Mouse (Mus musculus): Measurements from ENCODE around the gene Vwa5b2.

Gene Vwa5b2

DNA sequence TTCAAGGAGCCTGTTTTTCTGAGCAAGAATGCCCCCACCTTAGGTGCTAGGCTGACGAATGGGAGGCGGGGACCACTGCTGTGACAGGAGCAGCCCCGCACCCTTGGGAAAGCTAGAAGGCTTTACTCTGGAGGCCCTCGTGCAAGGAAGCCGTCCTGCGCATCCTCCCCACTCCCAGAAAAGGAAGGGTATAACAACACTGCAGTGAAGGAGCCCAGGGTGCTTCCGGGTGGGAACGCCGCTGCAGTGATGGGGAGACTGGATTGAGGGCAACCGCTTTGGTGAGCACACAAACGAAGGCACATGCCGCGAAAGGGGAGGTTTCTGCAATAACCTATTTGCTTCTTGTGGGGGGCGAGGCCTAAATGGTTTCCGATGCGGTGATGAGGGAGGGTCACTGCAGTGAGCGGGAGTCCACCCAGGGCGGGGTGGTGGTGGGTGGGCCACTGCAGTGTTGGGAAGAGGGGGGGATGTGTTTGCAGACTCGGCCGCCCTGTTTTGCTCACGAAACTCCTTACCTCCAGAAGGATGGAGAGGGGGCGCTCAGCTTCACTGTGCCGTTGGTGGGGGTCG, at the start of gene Vwa5b2:
Gene Vwa5b2 (plus strand): TSS at position 106 of the 573 bp plus-strand sequence.
- DNase-seq (ENCODE audit: low spot score in 2 of 2) = peak in 1 of 2 experiments; percentile 46

DNA sequence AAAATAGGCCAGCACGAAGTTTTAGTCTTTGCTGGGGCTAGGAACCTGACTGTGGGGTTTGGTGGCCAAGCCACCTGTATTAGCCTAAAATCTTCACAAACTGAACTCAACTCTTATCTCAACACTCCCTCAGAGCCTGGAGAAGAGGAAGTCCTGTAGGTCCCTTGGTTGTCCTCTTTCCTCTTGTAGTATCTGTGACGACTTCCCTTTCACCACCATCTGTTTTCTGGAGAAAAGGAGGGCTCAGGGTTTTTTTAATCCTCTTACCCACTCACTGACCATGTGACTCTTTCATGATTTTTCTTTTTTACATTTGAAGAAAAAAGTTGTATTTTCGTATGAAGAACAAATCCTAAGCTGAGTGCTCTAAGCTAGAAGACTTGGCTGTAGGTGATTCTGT, 49.6 kb upstream of the Vwa5b2 start:
- DNase-seq (ENCODE audit: low spot score in 2 of 2) = no peak

DNA sequence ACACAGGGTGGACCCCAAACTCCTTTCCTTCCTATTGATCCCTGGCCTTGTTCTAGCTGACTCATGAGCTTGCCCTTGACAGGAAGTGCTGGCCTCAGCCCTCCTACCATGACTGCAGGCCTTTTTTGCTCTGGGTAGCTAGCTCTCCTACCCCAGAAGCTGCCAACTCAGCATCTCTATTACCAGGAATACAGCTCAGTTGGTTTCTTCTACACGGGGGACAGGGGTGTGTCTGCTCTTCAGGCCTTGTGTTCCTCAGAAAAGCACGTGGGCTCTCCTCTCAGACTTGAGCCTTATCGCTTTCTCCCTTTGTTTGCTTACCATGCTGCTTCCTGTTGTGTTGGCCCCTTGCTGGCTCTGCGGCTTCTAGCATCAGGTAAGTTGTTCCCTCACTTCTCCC, 48.8 kb upstream of the Vwa5b2 start:
- DNase-seq (ENCODE audit: low spot score in 2 of 2) = no peak

DNA sequence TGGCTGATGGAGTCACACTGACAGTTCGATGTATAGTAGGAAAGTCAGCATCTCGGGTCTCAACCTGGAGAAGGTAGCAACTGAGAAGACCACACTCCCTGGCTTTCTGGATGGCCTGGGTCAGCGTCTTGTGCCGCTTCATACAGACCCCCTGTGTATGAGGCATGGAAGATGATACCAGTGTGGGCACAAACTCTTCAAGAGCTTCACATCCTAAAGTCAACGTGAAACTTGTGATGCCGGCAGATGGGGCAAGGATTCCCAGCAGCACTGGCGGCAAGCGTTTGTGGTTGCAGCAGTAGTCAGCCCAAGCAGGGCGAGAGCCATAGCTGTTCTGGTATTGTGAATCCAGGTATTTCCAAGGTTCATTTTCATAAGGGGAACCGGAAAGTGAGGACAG, 43.6 kb upstream of the Vwa5b2 start:
- no peak for DNase-seq (ENCODE audit: low spot score in 2 of 2)

DNA sequence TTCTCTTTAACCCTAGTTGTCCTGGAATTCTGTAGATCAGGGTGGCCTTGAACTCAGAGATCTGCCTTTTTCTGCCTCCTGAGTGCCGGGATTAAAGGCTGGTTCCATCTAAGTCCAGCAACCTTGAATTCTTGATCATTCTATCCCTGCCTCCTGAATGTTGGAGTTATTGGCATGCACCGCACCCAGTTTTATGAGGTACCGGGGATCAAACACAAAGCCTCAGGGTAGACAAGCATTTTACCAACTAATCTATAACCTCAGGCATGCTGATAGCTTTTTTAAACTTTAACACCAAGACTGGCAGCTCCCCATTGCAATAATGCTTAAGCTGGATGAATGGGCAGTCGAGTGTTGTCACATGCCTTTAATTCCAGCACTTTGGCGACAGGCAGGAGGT, 41.8 kb upstream of the Vwa5b2 start:
- DNase-seq (ENCODE audit: low spot score in 2 of 2) = no peak

DNA sequence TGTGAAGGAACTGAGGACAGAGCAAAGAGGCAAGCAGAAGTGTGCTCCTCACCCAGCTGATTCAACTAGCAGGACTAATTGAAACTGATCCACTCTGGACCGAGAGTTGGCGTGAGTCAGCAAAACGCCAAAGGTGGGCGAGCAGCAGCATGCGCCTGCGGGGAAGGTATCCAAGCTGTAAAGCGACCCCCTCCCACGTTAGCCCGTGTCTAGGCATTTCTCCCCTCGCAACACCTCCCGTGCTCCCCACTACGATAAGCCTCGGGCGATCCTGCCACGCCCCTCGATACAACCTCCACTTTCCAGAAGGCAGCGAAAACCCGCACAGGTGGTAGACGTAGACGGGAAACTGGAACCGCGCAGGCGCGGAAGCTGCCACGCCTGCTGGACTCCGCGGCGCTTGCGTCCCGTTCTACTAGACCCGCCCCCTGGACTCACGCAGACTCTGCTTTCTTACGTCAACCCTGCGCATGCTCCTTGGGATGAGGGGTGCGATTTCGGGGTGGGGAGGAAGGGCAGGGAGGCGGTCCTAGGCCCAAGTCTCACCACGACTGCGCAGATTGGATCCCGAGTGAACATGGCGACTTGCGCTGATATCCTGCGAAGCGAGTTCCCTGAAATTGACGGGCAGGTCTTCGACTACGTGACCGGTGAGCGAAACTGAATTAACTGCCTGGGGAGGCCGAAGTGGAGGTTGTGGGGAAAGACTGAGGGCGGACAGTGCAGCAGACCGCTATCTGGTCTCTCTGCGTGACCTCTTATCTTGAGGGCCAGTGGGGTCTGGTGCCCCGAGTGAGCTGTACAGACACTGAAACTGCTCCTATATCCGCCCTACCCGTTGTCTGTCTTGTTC, 40.9 kb upstream of the Vwa5b2 start, which contains the start of gene Abcf3:
Gene Abcf3 (plus strand): TSS at position 482 of the 853 bp plus-strand sequence.
- peak; percentile 97 for DNase-seq (ENCODE audit: low spot score in 2 of 2)

DNA sequence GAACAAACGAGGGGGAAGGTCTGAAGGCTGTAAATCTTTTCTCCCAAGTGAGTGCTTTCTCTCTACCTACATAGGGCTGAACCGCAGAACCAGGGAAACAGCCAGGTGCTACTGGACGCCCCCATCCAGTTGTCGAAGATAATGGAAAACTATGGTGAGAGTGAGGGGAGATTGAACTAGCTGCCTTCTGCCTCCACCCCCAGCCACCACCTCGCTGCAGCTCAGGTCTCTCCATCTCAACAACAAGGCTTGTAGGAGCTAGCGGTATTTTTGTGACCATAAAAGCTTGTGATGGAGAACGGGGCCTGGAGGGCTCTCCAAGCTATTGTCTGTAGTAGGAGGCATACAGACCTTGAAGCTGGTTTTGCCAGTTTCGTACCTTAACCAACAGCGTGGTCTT, 40.1 kb upstream of the Vwa5b2 start:
- no peak for DNase-seq (ENCODE audit: low spot score in 2 of 2)

DNA sequence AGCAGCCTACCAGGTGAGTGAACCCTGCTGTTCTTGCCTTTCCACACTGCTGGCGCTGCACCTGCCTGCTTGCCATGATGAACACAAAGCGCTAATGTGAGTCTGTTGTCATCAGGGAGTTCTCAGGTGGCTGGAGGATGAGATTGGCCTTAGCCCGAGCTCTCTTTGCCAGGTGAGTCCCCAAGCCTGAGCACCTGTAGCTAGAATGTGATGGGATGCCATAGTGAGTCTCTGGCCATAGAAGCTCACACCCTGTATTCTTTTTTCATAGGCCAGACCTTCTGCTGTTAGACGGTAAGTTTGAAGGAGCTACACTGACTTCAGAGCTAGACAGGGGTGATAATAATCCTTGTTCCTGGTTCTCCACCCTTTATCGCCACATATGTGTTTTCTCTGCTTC, 37.6 kb upstream of the Vwa5b2 start:
- no peak for DNase-seq (ENCODE audit: low spot score in 2 of 2)

DNA sequence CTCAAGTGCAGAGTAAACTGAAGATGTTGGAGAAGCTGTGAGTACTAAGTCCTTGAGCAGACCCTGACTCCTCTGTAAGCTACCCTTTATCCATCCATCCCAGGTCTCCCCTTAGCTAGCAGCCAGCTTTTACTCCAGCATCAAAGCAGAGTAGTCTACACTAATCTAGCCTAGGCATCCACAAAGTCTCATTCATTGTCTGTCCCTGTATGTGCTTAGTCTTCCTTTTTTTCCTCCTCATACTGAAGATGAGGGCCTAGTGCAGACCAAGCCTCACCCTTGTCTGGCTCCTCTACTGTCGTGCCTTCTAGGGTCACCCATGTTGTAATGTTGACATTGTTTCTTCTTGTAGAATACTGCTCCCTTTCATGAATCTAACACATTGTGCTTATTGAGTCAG, 36.7 kb upstream of the Vwa5b2 start:
- DNase-seq (ENCODE audit: low spot score in 2 of 2) = no peak

DNA sequence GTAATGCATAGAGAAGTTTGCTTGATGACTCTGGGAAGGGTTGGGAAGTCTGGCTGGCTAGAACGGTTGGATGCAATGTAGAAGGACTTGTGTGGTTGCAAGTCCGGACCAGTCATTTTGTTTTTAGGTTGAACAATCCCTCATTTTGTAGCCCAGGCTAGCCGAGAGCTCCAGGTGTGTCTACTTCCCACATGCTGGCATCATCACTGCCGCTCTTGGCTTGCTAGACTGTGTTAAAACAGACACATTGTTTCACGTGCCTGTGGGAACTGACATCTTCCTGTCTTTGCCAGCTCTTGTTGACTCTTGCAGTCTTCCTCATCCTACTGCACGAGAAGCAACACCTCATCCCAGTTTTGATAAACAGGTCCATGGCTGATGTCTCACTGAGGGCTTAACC, 34.3 kb upstream of the Vwa5b2 start:
- no peak for DNase-seq (ENCODE audit: low spot score in 2 of 2)

DNA sequence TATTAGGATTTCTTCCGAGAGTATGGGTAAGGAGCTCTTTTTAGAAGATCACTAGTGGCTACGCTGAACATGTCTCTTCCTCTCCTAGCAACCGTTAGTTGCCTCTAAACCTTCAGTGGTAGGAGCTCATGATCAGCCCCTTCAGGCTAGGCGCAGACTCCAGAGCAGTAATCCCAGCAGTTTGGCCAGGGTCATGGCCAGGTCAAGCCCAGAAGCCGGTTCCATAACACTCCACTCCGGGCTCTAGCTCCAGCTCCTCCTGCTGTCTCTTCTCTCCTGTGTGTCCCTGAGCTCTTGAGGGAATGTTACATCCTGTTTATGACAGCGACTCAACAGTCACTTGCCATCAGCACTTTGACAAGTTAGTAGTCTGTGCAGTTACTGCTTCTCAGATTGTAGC, 31.9 kb upstream of the Vwa5b2 start:
- no peak for DNase-seq (ENCODE audit: low spot score in 2 of 2)

DNA sequence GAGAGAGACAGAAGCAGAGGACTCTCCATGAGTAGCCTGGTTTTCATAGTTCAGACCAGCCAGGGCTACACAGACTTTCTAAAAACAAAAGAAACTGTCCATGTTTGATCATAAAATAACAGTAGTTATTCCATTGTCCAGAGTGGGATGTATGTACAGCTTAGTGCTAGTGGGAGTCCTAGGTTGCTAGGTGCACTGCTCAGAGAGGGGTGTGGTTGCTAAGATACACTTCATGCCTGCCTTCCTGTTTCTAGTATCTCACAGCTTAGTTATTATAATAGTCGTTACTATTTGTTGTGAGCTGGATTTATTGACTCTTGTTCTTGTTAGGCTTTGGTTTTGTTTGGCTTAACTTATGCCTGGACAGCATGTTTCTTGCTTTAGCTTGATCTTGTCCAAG, 24.2 kb upstream of the Vwa5b2 start:
- DNase-seq (ENCODE audit: low spot score in 2 of 2) = no peak

DNA sequence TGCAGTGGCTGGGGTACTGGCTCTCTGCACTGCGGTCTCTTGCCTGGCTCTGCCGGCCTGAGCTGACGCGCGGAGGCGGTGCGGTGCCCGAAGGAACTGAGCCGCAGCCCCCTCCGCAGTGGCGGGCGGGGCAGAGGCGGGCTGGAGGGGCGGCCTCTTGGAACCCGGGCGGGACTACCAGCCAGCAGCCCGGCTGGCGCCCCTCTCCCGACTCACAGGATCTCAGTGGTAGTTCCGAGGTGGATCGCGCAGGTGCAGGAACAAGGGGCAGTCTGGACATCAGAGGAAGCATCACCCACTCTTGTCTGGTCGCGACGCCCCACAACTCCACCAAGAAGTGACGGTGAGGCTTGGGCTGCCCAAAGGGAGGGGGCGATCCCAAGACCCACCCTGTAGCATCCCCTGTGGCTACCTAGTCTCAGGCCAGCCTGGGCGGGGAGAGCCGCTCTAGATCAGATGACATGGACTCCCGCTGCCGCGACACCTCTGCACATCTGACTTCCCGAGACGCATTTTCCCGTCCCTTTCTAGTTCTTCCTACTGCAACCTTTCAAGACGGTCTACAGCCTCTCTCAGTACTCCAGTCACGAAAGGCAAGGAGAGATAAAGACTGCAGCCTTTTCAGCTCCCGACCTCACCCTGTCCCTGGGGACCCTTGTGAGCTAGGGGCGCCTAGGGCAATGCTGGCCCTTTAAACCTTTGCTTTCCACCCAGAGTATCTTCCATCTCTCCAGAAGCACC, 838 bp downstream of the Vwa5b2 start:
- DNase-seq (ENCODE audit: low spot score in 2 of 2) = peak in 1 of 2 experiments; percentile 56

DNA sequence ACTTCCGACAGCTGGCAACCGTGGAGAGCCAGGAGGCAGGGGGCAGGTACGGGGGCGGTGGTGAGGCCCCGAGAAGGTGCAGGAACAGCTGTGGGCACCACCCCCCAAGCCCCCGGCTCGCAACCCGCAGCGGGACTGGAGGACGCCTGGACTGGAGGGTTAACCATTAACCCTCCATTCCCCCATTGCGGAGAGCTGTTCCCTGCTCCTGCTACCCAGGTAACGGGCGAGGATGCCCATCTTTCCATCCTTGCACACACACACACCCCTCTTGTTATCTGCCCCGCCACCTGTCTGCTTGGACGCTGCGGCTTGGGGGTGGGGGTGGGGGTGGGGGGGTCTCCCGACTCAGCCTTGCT, 1.4 kb downstream of the Vwa5b2 start:
- DNase-seq (ENCODE audit: low spot score in 2 of 2) = no peak

DNA sequence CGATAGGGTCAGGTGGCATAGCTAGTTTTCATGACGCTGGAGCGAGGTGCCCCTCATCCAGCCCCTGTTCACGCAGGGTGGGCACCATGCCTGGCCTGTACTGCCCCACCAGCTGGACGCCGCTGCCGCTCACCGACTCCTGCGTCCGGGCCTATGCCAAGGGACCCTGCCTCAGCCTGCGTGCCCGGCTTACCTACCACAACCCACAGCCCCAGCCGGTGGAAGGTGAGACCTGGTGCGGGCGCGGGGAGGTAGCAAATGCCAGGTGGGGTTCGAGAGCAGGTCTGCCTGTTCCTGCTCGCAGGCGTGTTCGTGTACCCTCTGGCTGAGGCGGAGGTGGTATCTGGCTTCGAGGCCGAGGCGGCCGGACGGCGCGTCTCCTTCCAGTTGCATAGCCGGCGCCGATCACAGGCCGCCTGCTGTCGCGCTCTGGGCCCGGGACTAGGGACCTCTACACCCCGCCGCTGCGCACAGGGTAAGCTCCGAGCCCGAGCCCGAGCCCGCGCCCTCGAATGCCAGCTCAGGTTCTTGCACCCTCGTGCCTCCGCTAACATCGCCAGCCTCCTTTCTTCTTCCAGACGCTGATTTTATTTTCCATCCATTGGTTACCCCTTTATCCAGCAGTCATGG, 1.9 kb downstream of the Vwa5b2 start:
- no peak for DNase-seq (ENCODE audit: low spot score in 2 of 2)

DNA sequence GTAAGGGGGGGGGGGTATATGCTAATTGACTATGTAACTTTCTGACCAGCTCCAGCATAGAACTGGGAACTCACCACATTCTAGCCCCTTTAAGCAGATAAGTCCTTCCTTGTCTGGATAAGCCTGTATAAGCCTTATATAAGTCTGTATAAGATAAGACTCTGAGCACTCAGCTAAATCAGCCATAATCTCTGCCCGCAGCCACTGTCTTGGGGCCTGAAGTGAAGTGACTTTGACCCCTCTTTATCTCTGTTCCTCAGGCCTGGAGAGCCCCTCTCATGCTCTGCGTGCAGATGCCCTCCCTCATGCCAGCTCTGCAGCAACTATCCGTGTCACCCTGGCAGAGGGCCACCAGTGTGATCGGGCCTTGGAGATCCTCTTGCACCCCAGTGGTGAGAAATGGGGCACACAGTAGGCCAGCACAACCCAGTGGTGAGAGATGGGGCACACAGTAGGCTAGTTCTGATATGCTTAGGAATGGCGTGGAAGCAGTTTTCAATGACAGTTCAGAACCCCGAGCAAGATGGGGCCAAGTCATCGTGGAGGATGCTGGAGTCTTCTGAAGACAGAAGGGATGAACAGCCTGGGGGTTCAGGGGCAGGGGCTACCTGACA, 5.9 kb downstream of the Vwa5b2 start:
- DNase-seq (ENCODE audit: low spot score in 2 of 2) = no peak

DNA sequence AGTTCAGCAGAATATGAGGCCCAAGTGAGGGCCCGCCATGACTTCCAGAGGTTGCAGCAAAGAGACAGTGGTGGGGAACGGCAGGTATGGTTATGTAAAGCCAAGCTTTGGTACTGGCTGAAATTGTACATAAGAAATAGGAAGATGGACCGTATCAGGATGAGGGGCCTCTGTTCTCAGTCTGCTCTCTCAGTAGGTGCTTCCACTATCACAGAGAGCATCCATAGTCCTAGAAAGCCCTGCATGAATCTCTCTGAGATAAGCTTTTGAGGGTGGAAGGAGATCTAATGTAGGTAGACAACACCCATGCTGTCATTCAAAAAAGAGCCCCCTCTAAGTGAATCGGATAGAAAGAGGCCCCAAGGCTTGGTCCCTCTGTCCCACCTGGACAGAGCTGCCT, 6.5 kb downstream of the Vwa5b2 start:
- DNase-seq (ENCODE audit: low spot score in 2 of 2) = no peak

DNA sequence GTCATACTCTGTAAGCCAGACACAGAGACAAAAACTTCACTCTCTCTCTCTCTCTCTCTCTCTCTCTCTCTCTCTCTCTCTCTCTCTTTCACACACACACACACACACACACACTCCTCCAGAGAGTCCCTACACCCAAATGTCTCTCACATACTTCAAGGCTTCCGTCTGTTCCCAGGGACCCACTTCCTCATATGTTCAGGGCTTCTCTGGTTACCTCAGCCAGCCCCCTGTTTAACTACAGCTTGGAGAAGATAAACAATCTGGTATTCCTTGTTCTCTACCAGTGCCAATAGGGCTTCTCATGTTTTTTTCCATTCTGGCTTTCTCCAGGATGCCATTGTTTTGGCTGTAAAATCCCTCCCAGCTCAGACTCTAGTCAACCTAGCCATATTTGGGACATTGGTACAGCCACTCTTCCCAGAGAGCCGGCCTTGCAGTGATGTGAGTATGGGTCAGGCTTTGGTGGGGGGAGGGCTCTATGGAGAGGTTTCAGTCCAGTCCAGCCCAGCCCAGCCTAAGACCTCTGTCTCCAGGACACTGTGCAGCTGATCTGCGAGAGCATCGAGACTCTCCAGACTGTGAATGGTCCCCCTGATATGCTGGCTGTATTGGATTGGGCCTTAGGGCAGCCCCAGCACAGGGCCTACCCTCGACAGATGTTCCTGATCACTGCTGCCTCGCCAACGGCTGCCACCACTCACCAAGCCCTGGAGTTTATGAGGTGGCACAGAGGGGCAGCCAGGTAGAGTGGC, 7.6 kb downstream of the Vwa5b2 start:
- DNase-seq (ENCODE audit: low spot score in 2 of 2) = no peak

DNA sequence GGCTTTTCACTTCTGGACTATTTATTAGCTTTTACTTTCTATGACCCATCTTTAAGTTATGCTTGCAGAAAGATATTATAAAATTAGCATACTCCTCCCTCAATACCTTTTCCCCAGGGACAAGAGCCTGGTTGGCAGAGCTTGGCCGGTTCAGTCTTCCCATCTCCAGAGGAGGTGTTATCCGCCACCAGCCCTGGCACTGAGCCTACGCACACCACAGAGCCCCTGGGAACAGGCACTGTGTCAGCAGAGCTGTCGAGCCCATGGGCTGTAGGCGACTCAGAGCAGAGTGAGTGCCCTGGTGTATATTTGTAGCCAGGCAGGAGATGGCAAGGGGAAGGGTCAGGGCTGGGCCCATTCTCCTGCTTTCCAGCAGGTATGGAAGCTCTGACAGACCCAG, 11.2 kb downstream of the Vwa5b2 start:
- no peak for DNase-seq (ENCODE audit: low spot score in 2 of 2)

DNA sequence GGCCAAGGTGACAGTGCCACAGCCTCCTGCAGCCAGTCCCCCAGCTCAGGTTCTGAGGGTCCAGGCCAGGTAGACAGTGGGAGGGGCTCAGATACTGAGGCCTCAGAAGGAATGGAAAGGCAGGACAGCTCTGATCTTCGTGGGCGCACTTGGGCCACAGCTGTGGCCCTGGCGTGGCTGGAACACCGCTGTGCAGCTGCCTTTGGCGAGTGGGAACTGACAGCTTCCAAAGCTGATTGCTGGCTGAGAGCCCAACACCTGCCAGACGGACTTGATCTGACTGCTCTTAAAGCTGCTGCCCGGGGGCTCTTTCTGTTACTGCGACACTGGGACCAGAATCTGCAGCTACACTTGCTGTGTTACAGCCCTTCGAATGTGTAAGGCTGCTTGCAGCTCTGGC, 15.4 kb downstream of the Vwa5b2 start:
- no peak for DNase-seq (ENCODE audit: low spot score in 2 of 2)
